Mouse (Mus musculus) heart, adult 2 months (tissue): ENCODE data around the gene Wdr27.

Experiments
- CTCF ChIP-seq: fragments of 200-600 bp; IDR thresholded peaks from 2 replicates; pipeline ENCODE4 v1.8.1; 2022; ENCODE audit warnings: antibody characterized with exemption, mild to moderate bottlenecking, moderate library complexity
- POLR2A ChIP-seq: fragments of 200-500 bp; IDR thresholded peaks from 2 replicates; pipeline ENCODE4 v1.6.1; 2011; ENCODE audit warnings: mild to moderate bottlenecking, low read depth, low read length, control low read depth; ENCODE audit not compliant: insufficient read depth

DNA sequence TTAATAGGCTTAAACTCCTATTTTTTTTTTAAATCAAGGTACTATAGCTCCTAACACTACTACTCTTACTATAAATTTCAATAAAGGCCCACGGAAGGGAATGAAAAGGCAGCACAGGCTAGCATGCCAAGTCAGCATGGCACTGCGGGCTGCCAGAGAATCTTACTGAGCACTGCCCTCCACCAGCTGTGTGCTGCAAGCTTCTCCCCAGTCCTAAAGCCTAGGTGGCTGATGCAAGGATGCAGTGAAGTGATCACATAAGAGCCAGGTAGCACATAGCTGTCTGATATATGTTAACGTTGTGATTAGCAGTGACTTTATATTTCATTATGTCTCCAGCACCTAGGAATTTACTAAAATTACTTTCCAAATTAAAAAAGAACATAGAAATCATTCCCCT lies 17.0 kb upstream of the Wdr27 start:
- TF ChIP-seq POLR2A (no peak), CTCF (no peak)
